Mouse (Mus musculus): ENCODE data around the gene Snrnp48. TPM values are rescaled to one million over a fixed set of nuclear protein-coding genes. Genes with fewer than 3 reads are reported as not detected.
A peak's percentile ranks its signal among the peaks of the same experiment; 100 is the strongest.

Snrnp48 gene
- polyA plus RNA-seq (2014; fragmentation: Nextera tagmentation; extraction: Ambion mirVana) = 24.8 and 27.6 TPM in 2 replicates

DNA sequence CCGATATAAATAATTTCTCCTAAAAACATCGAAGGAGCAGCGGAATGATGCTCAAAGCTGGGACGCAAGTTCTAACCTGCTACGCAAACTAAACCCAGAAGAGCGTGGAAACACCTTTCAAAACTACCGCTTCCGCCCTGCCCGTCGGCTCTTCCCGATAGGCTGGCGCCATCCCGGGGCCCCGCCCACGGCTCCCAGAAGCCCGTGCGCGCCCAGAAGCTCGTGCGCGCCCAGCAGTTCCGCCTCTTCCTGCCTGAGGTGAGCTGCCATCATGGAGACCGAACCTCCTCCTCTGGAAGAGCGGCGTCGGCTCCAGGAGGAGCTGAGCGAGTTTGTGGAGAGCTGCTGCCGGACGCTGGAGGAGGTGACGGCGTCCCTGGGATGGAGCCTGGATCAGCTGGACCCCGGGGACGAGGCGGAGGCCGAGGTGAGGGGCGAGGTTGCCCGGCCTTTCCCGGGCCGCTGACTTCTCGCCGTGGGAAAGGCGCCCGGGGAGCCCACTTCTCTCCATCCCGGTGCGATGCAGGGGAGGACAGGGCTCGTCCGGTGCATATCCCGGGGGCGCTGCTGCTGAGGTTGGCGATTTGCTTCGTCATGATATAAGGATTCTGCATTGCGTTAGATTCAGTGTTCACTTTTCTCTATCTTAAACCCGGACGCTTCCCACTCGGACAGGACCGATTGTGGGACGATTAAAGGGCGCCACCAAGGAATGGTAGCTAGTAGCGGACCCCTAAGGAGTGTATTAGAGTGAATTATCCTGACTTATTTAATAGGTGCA, at the start of gene Snrnp48:
TSS of gene Snrnp48 (plus strand) at position 237 of the 781 bp plus-strand sequence.
- Histone ChIP-seq H3K27me3 (ENCODE audit: control insufficient read depth, insufficient read depth, low read length) (no peaks in the 10 kb centered on the region), H3K36me3 (ENCODE audit: control insufficient read depth, insufficient read depth, low read length) (peaks cover 11% of the 10 kb centered on the region; the same call in 1 of the 2 replicates), H3K9me3 (ENCODE audit: control insufficient read depth, low read length) (no peaks in the 10 kb centered on the region), H3K4me1 (ENCODE audit: control insufficient read depth in 2 of 2, insufficient read depth in 2 of 2, low read length in 2 of 2) (peaks cover 2 to 14% of the 10 kb centered on the region in 2 experiments), H3K4me2 (ENCODE audit: low read length) (peak within 1 kb of the TSS; percentile 62), H3K27ac (replicated peaks in 1 of 2; ENCODE audit: control insufficient read depth in 1 of 2, insufficient read depth in 1 of 2, low read depth in 2 of 2, low read length in 2 of 2) (peak within 1 kb of the TSS; percentile 89 to 93), H3K4me3 (ENCODE audit: control insufficient read depth in 1 of 2, insufficient read depth in 1 of 2, low read depth in 1 of 2, low read length in 2 of 2) (peak within 1 kb of the TSS; percentile 93 to 94), H3K9ac (ENCODE audit: low read length) (peak within 1 kb of the TSS; percentile 91)
- 1% methylated on average over 58 of the region's 59 CpGs for WGBS
- ATAC-seq (ENCODE audit: insufficient number of reproducible peaks, insufficient read depth, low FRiP score, low read depth) = peak; percentile 94

- peak overlapping the region; percentile 54 for H3K4me2 ChIP-seq (ENCODE audit: low read length)
- no peak for ATAC-seq (ENCODE audit: insufficient number of reproducible peaks, insufficient read depth, low FRiP score, low read depth)
- no peaks in the 10 kb centered on the region for H3K27me3 ChIP-seq (ENCODE audit: control insufficient read depth, insufficient read depth, low read length)
- H3K36me3 ChIP-seq (ENCODE audit: control insufficient read depth, insufficient read depth, low read length) = peaks cover 12% of the 10 kb centered on the region
- WGBS = 18% methylated on average over 2 of the region's 2 CpGs
- 0 out of 2 replicates have a peak overlapping the region, but pooled peaks have one; percentile 21 for H3K9ac ChIP-seq (ENCODE audit: low read length)
- H3K27ac ChIP-seq (replicated peaks in 1 of 2; ENCODE audit: control insufficient read depth in 1 of 2, insufficient read depth in 1 of 2, low read depth in 2 of 2, low read length in 2 of 2) = peak overlapping the region in 1 of 2 experiments; percentile 33; a peak in 1 of 4 replicates
- peaks cover 8 to 36% of the 10 kb centered on the region in 2 experiments for H3K4me1 ChIP-seq (ENCODE audit: control insufficient read depth in 2 of 2, insufficient read depth in 2 of 2, low read length in 2 of 2)
- H3K9me3 ChIP-seq (ENCODE audit: control insufficient read depth, low read length) = no peaks in the 10 kb centered on the region
- no peak overlapping the region for H3K4me3 ChIP-seq (ENCODE audit: control insufficient read depth in 1 of 2, insufficient read depth in 1 of 2, low read depth in 1 of 2, low read length in 2 of 2)
Observed at GRCm38 (mm10) chr13:38155523-38155922, 49.2 kb upstream of the Snrnp48 start.

- peaks cover 10 to 53% of the 10 kb centered on the region in 2 experiments for H3K4me1 ChIP-seq (ENCODE audit: control insufficient read depth in 2 of 2, insufficient read depth in 2 of 2, low read length in 2 of 2)
- H3K9me3 ChIP-seq (ENCODE audit: control insufficient read depth, low read length) = no peaks in the 10 kb centered on the region
- no peak for ATAC-seq (ENCODE audit: insufficient number of reproducible peaks, insufficient read depth, low FRiP score, low read depth)
- H3K4me2 ChIP-seq (ENCODE audit: low read length) = peak overlapping the region; percentile 11; the same call in 1 of the 2 replicates
- no peak overlapping the region for H3K4me3 ChIP-seq (ENCODE audit: control insufficient read depth in 1 of 2, insufficient read depth in 1 of 2, low read depth in 1 of 2, low read length in 2 of 2)
- H3K27ac ChIP-seq (replicated peaks in 1 of 2; ENCODE audit: control insufficient read depth in 1 of 2, insufficient read depth in 1 of 2, low read depth in 2 of 2, low read length in 2 of 2) = peak overlapping the region in 1 of 2 experiments; percentile 53; a peak in 1 of 4 replicates
- WGBS = 24% methylated on average over 6 of the region's 6 CpGs
- no peaks in the 10 kb centered on the region for H3K27me3 ChIP-seq (ENCODE audit: control insufficient read depth, insufficient read depth, low read length)
- H3K9ac ChIP-seq (ENCODE audit: low read length) = peak overlapping the region; percentile 47
- H3K36me3 ChIP-seq (ENCODE audit: control insufficient read depth, insufficient read depth, low read length) = peaks cover 12% of the 10 kb centered on the region
Observed at GRCm38 (mm10) chr13:38157635-38158034, 47.1 kb upstream of the Snrnp48 start.

DNA sequence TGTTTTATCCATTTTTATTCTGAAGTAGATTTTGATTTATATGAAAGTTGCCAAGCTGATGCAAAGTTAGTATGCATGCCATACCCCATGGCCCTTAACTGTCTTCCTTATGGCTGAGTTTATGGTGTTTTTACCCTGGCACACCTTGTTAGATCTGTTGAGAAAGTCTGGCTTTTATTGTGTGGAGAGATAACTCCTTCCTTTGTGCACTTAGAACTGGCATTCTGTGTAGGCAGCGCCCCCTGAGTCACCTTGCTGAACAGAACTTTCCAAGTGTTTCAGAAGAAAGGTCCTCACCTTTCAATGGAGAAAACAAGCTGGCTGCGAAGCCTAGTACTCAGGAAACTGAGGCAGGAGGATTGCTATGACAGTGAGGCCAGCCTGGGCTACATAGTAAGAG, 42.7 kb upstream of the Snrnp48 start:
- ATAC-seq (ENCODE audit: insufficient number of reproducible peaks, insufficient read depth, low FRiP score, low read depth) = no peak
- H3K36me3 ChIP-seq (ENCODE audit: control insufficient read depth, insufficient read depth, low read length) = peaks cover 33% of the 10 kb centered on the region
- no peaks in the 10 kb centered on the region for H3K9me3 ChIP-seq (ENCODE audit: control insufficient read depth, low read length)
- peaks cover 20 to 58% of the 10 kb centered on the region in 2 experiments for H3K4me1 ChIP-seq (ENCODE audit: control insufficient read depth in 2 of 2, insufficient read depth in 2 of 2, low read length in 2 of 2)
- 63% methylated on average over 2 of the region's 2 CpGs for WGBS
- no peaks in the 10 kb centered on the region for H3K27me3 ChIP-seq (ENCODE audit: control insufficient read depth, insufficient read depth, low read length)
- peak overlapping the region; percentile 91 to 97 for H3K27ac ChIP-seq (replicated peaks in 1 of 2; ENCODE audit: control insufficient read depth in 1 of 2, insufficient read depth in 1 of 2, low read depth in 2 of 2, low read length in 2 of 2)
- H3K4me2 ChIP-seq (ENCODE audit: low read length) = peak overlapping the region; percentile 36; the same call in 1 of the 2 replicates
- no peak overlapping the region for H3K4me3 ChIP-seq (ENCODE audit: control insufficient read depth in 1 of 2, insufficient read depth in 1 of 2, low read depth in 1 of 2, low read length in 2 of 2)
- peak overlapping the region; percentile 43 for H3K9ac ChIP-seq (ENCODE audit: low read length)

- peak; percentile 91 for ATAC-seq (ENCODE audit: insufficient number of reproducible peaks, insufficient read depth, low FRiP score, low read depth)
- Histone ChIP-seq H3K27me3 (ENCODE audit: control insufficient read depth, insufficient read depth, low read length) (no peaks in the 10 kb centered on the region), H3K9ac (ENCODE audit: low read length) (peak overlapping the region; percentile 60), H3K4me1 (ENCODE audit: control insufficient read depth in 2 of 2, insufficient read depth in 2 of 2, low read length in 2 of 2) (peaks cover 18 to 52% of the 10 kb centered on the region in 2 experiments), H3K9me3 (ENCODE audit: control insufficient read depth, low read length) (no peaks in the 10 kb centered on the region), H3K4me3 (ENCODE audit: control insufficient read depth in 1 of 2, insufficient read depth in 1 of 2, low read depth in 1 of 2, low read length in 2 of 2) (no peak overlapping the region), H3K36me3 (ENCODE audit: control insufficient read depth, insufficient read depth, low read length) (peaks cover 39% of the 10 kb centered on the region), H3K27ac (replicated peaks in 1 of 2; ENCODE audit: control insufficient read depth in 1 of 2, insufficient read depth in 1 of 2, low read depth in 2 of 2, low read length in 2 of 2) (peak overlapping the region; percentile 91 to 97), H3K4me2 (ENCODE audit: low read length) (peak overlapping the region; percentile 36)
- 7% methylated on average over 11 of the region's 11 CpGs for WGBS
Observed at GRCm38 (mm10) chr13:38162668-38163067, 42.1 kb upstream of the Snrnp48 start.

GRCm38 (mm10) chr13:38164932-38165331, 39.8 kb upstream of the Snrnp48 start:
- no peaks in the 10 kb centered on the region for H3K9me3 ChIP-seq (ENCODE audit: control insufficient read depth, low read length)
- H3K27ac ChIP-seq (replicated peaks in 1 of 2; ENCODE audit: control insufficient read depth in 1 of 2, insufficient read depth in 1 of 2, low read depth in 2 of 2, low read length in 2 of 2) = peak overlapping the region; percentile 16 to 72; a peak in 3 of 4 replicates
- WGBS = 77% methylated on average over 11 of the region's 11 CpGs
- no peaks in the 10 kb centered on the region for H3K27me3 ChIP-seq (ENCODE audit: control insufficient read depth, insufficient read depth, low read length)
- H3K4me3 ChIP-seq (ENCODE audit: control insufficient read depth in 1 of 2, insufficient read depth in 1 of 2, low read depth in 1 of 2, low read length in 2 of 2) = no peak overlapping the region
- peaks cover 14 to 48% of the 10 kb centered on the region in 2 experiments for H3K4me1 ChIP-seq (ENCODE audit: control insufficient read depth in 2 of 2, insufficient read depth in 2 of 2, low read length in 2 of 2)
- H3K4me2 ChIP-seq (ENCODE audit: low read length) = no peak overlapping the region
- no peak for ATAC-seq (ENCODE audit: insufficient number of reproducible peaks, insufficient read depth, low FRiP score, low read depth)
- H3K36me3 ChIP-seq (ENCODE audit: control insufficient read depth, insufficient read depth, low read length) = peaks cover 54% of the 10 kb centered on the region
- no peak overlapping the region for H3K9ac ChIP-seq (ENCODE audit: low read length)

- ATAC-seq (ENCODE audit: insufficient number of reproducible peaks, insufficient read depth, low FRiP score, low read depth) = no peak
- peaks cover 67% of the 10 kb centered on the region for H3K36me3 ChIP-seq (ENCODE audit: control insufficient read depth, insufficient read depth, low read length)
- H3K4me2 ChIP-seq (ENCODE audit: low read length) = no peak overlapping the region
- H3K27me3 ChIP-seq (ENCODE audit: control insufficient read depth, insufficient read depth, low read length) = no peaks in the 10 kb centered on the region
- H3K4me1 ChIP-seq (ENCODE audit: control insufficient read depth in 2 of 2, insufficient read depth in 2 of 2, low read length in 2 of 2) = peaks cover 16 to 48% of the 10 kb centered on the region in 2 experiments
- H3K9ac ChIP-seq (ENCODE audit: low read length) = no peak overlapping the region
- no peak overlapping the region for H3K4me3 ChIP-seq (ENCODE audit: control insufficient read depth in 1 of 2, insufficient read depth in 1 of 2, low read depth in 1 of 2, low read length in 2 of 2)
- H3K9me3 ChIP-seq (ENCODE audit: control insufficient read depth, low read length) = no peaks in the 10 kb centered on the region
- 83% methylated on average over 3 of the region's 3 CpGs for WGBS
- no peak overlapping the region for H3K27ac ChIP-seq (replicated peaks in 1 of 2; ENCODE audit: control insufficient read depth in 1 of 2, insufficient read depth in 1 of 2, low read depth in 2 of 2, low read length in 2 of 2)
Observed at GRCm38 (mm10) chr13:38167056-38167455, 37.7 kb upstream of the Snrnp48 start.
